8 mouse cellular contexts compared by ENCODE assay signal in the genomic region with DNA sequence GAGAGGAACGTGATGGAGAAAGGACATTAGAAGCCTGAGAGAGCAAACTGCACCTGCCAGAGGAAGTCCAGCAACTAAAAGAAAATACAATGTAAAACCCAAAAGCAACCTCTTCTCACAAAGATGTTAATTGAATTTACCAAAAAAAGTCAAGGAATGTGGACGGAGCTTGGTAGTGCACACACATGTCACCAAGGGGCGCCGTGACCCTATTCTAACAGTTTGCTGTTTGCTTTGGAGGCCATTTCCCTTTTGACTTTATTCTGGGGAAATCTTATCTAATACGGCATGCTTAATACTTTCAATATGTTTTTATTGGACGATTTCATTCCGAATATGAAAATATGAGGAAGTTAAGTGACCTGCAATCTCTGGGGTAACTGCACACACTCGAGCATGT.
DNase-seq lines count a peak whose midpoint lies in the region.

No protein-coding gene starts in this region.

- DNase-seq in cerebellum, postnatal 10 days, result peak; percentile 59 to 61
- no peak for DNase-seq in cerebellum, adult 8-10 months
- DNase-seq in kidney, adult 9 months, result peak; percentile 17
- no peak for DNase-seq in kidney, adult 18-20 months
- DNase-seq in thymus, postnatal 4 days, result peak; percentile 30
- no peak for DNase-seq in thymus, postnatal 10 days (ENCODE audit: low spot score in 2 of 2)
- DNase-seq in urinary bladder, postnatal 25 days (ENCODE audit: low spot score), result no peak
- no peak for DNase-seq in spleen, postnatal 10 days (ENCODE audit: low spot score in 2 of 2)

Comparison
In these comparisons a context has a peak if more than half of its experiments do, and no peak if none do; other contexts are left out.
1. DNase-seq: peak in cerebellum, postnatal 10 days (2 of 2), kidney, adult 9 months (single experiment) and thymus, postnatal 4 days (single experiment); none in cerebellum, adult 8-10 months (single experiment), kidney, adult 18-20 months (single experiment), thymus, postnatal 10 days (0 of 2), urinary bladder, postnatal 25 days (single experiment) and spleen, postnatal 10 days (0 of 2).